Mouse (Mus musculus) CD4-positive, CD25-positive, alpha-beta regulatory T cell, adult 4 months (primary cell): ENCODE measurements around the gene Meox1. TPM values are rescaled to one million over a fixed set of nuclear protein-coding genes. Genes with fewer than 3 reads are reported as not detected.

Source experiments
- ATAC-seq: one replicate; pipeline ENCODE4 v1.8.0; 2017
- polyA plus RNA-seq, 2 experiments: library from polyadenylated mRNA; unstranded; fragments of 100-300 nt; shearing (Covaris generic); gene quantifications; one replicate each; pipeline ENCODE4 v1.2.1; 2017

The Meox1 gene
- polyA plus RNA-seq, 2 experiments from 2014 or later = not detected

- ATAC-seq = no peak
These were observed 2.6 kb upstream of the Meox1 start for GRCm38 (mm10) chr11:101896546-101897361.

DNA sequence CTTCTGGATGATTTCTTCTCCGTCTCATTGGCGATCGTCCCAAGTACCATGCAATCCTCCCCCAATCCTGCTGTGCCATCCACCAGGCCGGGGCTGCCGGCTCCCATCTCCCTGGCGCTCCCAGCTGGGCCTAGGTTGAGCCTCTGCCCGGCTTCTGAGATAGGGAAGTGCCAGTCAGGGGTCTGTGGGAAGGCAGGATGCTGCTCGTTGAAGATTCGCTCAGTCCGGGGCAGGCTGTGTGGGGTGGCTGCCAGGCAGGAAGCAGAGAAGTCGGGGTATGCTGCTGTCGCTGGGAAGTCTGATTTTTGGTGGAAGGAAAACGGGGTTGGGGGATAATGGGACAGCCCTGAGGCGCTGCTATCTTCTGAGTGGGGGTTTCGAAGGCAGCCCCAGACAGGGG, 614 bp downstream of the Meox1 start:
- no peak for ATAC-seq

DNA sequence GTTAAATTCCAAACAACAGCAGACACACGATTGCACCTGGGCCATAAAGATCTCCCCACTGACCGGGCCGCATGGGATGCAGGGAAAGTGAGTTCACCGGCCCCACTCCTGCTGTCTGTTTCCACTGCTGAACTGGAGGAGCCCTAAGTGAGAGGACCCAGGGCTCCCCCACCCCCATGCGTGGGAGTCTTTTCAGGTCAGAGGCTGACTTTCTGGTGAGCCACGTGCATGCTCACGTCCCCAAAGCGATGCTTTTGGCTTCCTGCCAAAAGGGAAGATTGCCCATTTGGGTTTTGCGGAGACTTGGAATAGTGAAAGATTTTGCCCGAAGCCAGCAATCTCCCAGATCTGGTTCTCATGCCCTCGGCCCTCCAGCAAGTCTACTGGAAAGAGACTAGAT, 2.7 kb downstream of the Meox1 start:
- ATAC-seq = no peak

DNA sequence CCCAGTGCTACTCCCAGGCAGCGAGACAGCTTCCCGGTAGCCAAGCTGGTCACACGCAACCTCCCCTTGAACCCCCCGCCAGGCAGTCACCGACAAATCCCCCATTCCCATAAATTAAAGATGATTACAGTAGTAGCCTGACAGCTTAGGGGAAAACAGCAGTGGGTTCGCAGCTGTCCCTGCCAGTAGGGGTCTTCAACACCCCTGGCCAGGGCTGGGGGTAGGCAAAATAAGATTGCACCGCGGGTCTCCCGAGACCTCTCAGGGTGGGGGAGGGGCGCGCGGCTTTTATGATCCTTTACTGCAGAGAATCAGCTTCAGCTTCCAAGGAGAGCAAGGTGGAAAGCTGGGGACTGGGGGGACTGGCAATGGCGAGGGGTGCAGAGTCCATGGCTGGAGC, 4.4 kb downstream of the Meox1 start:
- no peak for ATAC-seq

DNA sequence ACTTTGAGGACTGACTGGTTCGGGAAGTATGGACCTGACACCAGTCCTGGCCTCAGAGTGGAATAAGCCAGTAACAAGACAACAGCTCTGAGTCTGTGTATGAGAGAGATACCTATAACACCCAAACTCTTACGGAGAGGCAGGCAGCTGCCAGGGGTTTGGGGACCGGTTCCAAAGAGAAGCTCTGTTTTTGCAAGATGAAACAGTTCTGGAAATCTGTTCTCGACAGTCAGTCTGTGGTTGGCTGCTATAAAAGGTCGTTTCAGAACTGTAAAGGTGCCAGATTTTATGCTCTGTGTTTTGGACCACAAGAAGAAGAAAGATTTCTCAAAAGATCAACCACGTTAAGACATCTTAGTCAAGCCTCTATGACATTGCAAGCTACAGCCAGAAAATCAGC, 5.4 kb downstream of the Meox1 start:
- no peak for ATAC-seq

DNA sequence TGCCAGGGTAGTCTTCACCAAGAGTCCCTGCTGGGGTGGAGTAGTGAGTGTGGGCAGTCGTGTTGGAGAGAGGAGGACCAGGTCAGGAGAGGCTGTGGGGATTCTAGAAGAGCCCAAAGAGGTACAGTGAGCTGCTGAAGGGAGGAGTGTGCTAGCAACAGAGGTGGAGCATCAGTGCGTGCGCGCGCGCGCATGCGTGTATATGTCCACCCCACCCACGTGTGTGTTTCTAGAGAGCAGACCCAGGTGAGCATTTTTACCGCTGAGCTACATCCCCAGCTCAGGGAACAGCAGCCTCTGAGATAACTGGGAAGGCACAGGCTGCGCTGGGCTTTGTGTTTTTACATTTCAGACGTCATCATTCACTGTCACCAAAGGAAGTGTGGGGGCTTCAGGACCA, 7.7 kb downstream of the Meox1 start:
- ATAC-seq = peak; percentile 23

- ATAC-seq = peak; percentile 79
These were observed 8.3 kb downstream of the Meox1 start for GRCm38 (mm10) chr11:101885881-101886319.

DNA sequence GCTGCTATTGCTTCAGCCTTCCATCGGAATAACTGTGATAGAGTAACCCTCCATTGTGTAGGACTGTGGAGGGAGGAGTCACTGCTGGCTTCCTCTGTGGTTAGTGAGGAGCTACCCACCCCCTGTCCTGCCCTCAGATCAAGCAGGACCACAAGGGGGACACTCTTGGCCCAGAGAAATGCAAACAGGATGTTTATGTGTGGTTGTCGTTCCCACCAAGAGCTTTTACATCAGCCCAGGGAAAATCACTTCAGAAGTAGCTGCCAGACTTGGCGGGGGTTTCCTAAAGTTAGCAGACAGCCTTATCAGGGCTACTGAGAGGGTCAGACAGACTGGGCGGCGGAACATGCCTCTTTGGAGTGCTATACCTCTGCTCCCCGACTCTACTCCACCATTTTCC, 8.9 kb downstream of the Meox1 start:
- ATAC-seq = peak; percentile 61

- ATAC-seq = no peak
These were observed 10.3 kb downstream of the Meox1 start for GRCm38 (mm10) chr11:101883911-101884310.

- no peak for ATAC-seq
These were observed 11.5 kb downstream of the Meox1 start for GRCm38 (mm10) chr11:101882500-101883290.

DNA sequence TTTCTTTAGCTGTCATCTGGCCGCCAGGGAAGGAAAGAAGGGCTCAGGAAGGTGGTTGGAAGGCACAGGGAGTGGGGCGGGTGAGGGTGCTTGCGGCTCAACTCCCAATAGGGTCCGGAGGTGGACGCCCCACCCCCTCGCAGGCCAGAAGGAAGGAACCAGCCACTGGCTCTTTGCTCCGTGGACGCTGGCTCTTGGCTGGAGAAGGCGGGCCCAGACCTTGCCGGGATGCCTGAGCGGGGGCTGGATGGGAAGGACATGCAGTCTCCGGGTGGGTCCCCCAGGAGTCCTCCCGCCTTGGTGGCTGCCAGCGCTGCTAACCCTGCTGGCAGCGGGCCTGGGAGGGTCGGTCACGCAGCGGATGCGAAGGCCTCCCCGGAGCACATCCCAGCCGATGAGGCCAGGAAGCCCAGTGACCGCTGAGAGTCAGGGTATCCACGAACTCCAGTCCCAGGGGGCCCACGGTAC, 12.5 kb downstream of the Meox1 start:
- no peak for ATAC-seq

GRCm38 (mm10) chr11:101881185-101881584, 13.0 kb downstream of the Meox1 start:
- ATAC-seq = no peak

DNA sequence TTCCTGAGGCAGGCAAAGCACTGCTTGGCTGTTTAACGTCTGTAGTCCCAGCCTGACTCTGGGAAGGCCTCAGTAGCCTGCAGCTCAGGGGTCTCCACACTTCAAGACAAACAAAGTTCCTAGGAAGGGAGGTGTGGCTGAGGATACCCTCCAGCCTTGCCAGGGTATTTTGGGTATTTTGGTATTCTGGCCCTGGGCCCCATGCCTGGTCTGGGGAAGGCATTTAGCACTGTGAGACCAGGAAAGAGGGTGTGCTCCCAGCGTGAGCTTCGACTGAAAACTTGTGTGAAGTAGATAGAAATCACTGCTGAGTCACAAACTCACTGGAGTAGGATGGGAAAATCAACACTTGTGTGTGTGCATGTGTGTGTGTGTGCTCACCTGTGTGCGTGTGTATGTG, 14.5 kb downstream of the Meox1 start:
- no peak for ATAC-seq

DNA sequence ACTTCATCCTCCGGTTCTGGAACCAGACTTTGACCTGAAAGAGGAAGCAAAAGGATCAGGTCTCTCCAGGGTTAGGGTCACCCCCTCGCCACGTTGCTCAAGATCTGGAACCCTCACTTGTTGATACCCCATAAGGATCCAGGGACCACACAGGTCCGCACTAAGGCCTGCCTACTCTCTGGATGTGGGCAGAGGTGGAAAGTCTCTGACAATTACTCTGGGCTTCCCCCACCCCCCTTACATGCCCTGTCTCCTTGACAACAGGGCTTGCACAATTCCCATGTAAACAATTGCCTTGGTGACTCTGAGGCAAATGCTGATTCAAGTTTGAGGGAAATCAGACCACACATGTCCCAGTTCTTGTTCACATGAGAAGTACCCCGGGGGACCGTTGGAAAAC, 15.5 kb downstream of the Meox1 start:
- no peak for ATAC-seq

DNA sequence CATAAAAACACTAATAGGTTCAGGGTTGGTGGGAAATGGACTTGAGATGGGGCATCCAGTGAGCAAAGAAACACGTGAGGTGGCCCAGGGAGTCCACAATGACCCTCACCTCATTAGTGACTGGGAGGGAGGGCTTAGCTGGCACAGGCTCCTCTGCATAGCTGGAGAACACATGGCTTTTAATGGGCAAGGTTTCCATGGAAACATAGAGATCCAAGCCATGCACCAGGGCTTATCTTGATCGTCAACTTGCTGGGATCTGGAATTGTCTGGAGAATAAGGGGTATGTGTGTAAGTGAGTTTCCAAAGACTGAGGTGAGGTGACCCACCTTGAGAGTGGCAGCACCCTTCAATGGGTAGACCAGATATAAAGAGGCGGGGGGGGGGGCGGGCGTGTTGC, 19.2 kb downstream of the Meox1 start:
- ATAC-seq = no peak

- no peak for ATAC-seq
These were observed 20.3 kb downstream of the Meox1 start for GRCm38 (mm10) chr11:101873909-101874308.

DNA sequence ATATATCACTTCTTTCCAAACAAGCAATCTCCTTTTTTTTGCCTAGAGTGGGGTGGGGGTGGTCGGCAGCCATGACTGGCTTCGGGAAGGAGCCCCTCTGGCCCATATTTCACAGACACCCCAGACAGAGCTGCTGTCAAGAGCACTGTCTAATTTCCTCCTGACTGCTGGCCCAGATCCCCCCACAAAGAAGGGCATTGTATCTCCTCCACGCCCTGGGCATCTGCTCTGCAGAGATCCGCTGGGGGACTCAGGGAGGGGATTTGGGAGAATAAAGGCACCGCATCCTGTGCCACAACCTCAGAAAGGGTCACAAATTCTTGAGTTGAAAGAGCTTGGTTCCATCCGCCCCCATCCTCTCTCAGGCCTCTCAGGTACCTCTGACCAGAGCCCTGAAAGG, 22.7 kb downstream of the Meox1 start:
- no peak for ATAC-seq

DNA sequence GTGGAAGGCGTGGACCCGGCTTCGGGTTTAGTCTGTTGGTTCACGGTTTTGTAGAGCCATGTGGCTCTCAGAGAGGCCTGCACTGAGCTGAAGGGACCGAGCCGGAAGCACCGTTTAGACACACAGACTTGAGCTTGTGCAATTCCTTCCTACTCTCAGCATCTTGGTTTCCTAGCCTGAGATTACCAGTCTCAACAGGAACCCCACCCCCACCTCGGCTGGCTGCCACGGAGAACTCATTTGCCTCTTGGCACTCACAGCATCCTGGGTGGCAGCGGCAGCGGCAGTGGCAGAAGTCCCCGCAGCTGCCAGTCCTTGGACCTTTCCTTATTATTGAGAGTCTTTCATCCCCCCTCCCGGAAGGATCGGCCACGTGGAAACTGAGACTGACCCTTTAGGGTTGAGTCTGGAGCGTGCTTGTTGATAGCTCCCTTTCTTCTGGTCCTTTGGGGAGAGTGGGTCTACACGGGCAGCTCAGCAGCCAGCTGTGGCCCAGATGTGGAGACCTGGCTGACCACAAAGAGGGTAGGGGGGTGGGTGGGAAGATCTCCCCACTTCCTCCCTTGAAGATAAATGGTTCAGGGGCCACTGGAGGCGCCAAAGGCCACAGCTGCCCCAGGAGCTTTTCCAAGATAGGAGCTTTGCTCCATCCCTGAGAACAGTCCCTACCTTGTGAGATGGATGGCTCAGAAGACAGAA, 24.0 kb downstream of the Meox1 start:
- no peak for ATAC-seq

- ATAC-seq = no peak
These were observed 26.6 kb downstream of the Meox1 start for GRCm38 (mm10) chr11:101867513-101868052.

DNA sequence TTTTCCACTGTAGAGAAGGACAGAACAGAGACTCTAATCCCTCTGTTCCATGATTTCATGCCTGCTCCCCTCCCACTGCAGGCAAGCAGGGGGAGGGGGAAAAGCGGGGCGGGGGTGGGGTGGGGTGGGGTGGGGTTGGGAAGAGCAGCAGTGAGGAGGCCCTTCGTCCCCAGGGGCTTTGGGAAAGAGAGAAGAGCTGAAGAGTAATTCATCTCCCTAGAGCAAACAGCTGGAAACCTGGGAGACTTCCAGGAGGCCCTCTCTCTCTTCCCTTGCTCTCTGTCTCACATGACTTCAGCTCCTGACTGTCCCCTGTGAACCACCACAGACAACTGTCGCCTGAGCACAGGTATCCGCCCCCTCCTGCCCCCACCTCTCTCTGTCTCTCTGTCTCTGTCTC, 35.4 kb downstream of the Meox1 start:
- no peak for ATAC-seq

GRCm38 (mm10) chr11:101855950-101856712, 38.0 kb downstream of the Meox1 start:
- ATAC-seq = no peak

- ATAC-seq = no peak
These were observed 43.1 kb downstream of the Meox1 start for GRCm38 (mm10) chr11:101851042-101851441.
